Mouse (Mus musculus) kidney, adult 2 months (tissue): ENCODE results near the gene Fkbp6. TPM values are rescaled to one million over a fixed set of nuclear protein-coding genes. Genes with fewer than 3 reads are reported as not detected.

Experiments
- DNase-seq: peaks from one replicate; pipeline ENCODE4 v3.0.0; 2021
- H3K27ac ChIP-seq: fragments of 200-500 bp; 2 replicates; pipeline ENCODE4 v1.5.1; 2012; ENCODE audit warnings: low read depth, low read length, control low read depth, inconsistent platforms; ENCODE audit not compliant: insufficient read depth
- H3K27me3 ChIP-seq: fragments of 200-500 bp; replicated peaks from 2 replicates; pipeline ENCODE4 v1.6.1; 2012; ENCODE audit warnings: mild to moderate bottlenecking, moderate library complexity, low read length, inconsistent platforms; ENCODE audit not compliant: control insufficient read depth, insufficient read depth
- H3K36me3 ChIP-seq: fragments of 200-500 bp; 2 replicates; pipeline ENCODE4 v1.6.1; 2012; ENCODE audit warnings: mild to moderate bottlenecking, moderate library complexity, low read length, inconsistent platforms; ENCODE audit not compliant: control insufficient read depth, insufficient read depth
- H3K4me1 ChIP-seq: fragments of 200-500 bp; 2 replicates; pipeline ENCODE4 v1.6.1; 2011; ENCODE audit warnings: low read length; ENCODE audit not compliant: control insufficient read depth, insufficient read depth
- H3K4me3 ChIP-seq: fragments of 200-500 bp; 2 replicates; pipeline ENCODE4 v1.5.1; 2011; ENCODE audit warnings: mild to moderate bottlenecking, low read depth, low read length, control low read depth; ENCODE audit not compliant: insufficient read depth
- CTCF ChIP-seq: fragments of 200-500 bp; conservative IDR thresholded peaks from 2 replicates; pipeline ENCODE4 v1.5.1; 2011; ENCODE audit warnings: low read depth, mild to moderate bottlenecking, control low read depth, low read length, moderate library complexity, mixed read lengths; ENCODE audit not compliant: insufficient read depth, insufficient read length
- POLR2A ChIP-seq: fragments of 200-500 bp; IDR thresholded peaks from one replicate; pipeline ENCODE4 v1.6.1; 2011; ENCODE audit warnings: low read depth, low read length, control low read depth
- WGBS: fragments of 180-500 bp; shearing (Covaris S2); methylation state at CpG from one replicate; pipeline ENCODE4 v1.1.7; 2018; 5-methylcytosine and 5-hydroxymethylcytosine counted together
- polyA plus RNA-seq: library from polyadenylated mRNA; depleted of rRNA; stranded (reverse); fragments of >200 nt; gene quantifications from 2 replicates; pipeline ENCODE4 v1.2.3, GENCODE M21; 2012

Gene Fkbp6
- polyA plus RNA-seq, 1 experiment, result 0.08 TPM

DNA sequence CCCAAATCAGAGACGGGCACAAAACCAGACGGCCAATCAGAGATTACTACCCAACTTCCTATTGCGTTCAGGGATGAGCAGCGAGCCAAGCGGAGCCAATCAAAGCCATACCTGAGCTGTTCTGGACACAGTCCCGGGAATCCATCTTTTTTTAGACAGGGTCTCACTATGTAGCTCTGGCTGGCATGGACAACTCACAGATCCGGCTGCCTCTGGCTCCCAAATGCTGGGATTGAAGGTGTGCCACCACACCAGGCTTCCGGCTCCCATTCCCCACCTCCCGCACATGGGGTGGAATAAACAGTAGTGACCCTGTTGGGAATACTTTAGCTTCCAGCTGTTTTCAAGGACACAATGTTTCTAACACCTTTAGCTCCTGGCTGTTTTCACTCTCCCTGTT, 69.6 kb downstream of the Fkbp6 start:
- H3K36me3 ChIP-seq, result no peaks in the 10 kb centered on the region
- TF ChIP-seq CTCF (no peak), POLR2A (no peak)
- H3K4me1 ChIP-seq, result no peaks in the 10 kb centered on the region
- H3K27me3 ChIP-seq, result no peaks in the 10 kb centered on the region
- no peak for DNase-seq
- 76% methylated on average over 9 of the region's 9 CpGs for WGBS
- H3K4me3 ChIP-seq, result no peak overlapping the region
- no peak overlapping the region for H3K27ac ChIP-seq

DNA sequence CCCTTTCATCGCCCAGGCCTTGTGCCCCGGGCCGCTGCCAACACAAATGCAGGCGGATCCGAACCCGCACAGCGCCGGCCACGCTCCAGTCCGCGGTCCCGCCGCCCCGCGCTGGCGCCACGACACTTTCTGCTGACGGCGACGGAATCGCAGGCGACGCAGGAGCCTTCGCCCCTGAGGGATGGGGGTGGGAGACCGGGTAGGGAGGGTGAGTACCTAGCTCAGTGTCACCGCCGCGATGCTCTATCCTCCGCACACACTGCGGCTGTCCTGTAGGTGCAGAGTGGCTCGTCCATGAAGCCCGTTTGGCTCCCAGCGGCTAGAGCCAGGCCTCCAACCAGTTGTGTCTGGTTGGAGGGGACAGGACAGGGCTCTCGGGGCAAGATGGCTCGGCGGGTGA, 73.2 kb downstream of the Fkbp6 start:
- no peaks in the 10 kb centered on the region for H3K36me3 ChIP-seq
- TF ChIP-seq CTCF (no peak), POLR2A (no peak)
- DNase-seq, result no peak
- H3K4me1 ChIP-seq, result no peaks in the 10 kb centered on the region
- no peaks in the 10 kb centered on the region for H3K27me3 ChIP-seq
- H3K4me3 ChIP-seq, result no peak overlapping the region
- H3K27ac ChIP-seq, result no peak overlapping the region
- WGBS, result 18% methylated on average over 36 of the region's 36 CpGs

DNA sequence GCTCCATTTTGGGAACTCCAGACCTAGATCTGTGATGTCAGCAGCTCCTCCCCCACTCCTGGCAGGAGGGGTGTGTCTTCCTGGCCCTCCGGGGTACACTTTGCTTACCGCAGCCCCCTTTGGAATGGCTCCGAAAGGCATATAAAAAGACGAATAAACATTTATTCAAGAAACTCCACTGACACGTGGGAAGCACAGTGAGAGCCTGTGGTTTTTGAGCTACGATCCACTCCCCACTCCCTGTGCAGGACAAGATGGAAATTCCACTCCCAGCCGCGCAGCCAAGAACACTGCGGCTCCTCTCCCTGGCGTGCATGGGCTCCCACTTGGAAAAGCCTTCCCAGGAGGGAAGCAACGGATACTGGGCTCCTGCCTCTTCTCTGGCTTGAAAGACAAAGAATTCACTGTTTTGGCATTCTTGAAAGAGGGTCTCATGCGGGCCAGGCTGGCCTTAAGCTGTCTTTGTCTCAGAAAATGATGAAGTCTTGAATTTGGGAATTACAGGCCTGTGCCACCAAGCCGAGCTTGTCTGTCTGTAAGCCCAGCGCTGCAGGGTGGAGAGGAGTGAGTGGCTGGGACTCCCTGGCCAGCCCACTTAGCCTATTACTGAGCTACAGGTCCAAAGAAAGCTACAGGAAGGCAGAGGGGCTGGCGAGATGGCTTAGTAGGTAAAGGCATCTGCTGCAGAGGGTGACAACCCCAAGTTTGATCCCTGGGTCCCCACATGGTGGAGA, 75.0 kb downstream of the Fkbp6 start:
- no peak for DNase-seq
- H3K27ac ChIP-seq, result no peak overlapping the region
- 49% methylated on average over 15 of the region's 15 CpGs for WGBS
- no peak for TF ChIP-seq CTCF
- H3K27me3 ChIP-seq, result no peaks in the 10 kb centered on the region
- no peak overlapping the region for H3K4me3 ChIP-seq
- H3K36me3 ChIP-seq, result no peaks in the 10 kb centered on the region
- H3K4me1 ChIP-seq, result no peaks in the 10 kb centered on the region

DNA sequence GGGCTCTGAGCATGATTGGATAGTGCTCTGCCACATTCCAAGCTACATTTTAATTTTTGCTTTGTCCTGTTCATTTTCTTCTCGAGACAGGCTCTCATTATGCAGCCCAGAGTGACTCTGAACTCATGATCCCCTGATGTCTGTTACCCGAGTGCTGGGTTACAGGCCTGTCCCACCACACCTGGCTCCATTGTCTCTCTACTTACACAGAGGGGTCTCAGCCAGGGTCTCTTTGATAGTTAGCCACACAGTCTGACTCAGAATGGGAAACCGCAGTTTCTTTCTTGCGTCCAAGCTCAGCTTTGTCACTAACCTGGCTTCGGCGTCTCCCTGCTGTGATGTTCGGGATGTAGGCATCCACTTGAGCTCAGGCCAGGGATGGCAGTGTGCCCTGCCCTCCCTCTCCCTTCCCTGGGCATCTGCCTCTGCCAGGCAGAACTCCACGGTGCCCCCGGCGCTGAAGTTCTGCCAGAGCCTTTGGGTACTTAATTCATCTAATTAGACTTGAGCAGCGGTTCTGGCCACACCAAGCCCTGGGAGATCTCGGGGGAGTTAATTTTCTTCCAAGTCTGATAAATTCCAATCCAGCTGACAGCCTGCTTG, 78.2 kb downstream of the Fkbp6 start:
- Histone ChIP-seq H3K36me3 (no peaks in the 10 kb centered on the region), H3K4me3 (no peak overlapping the region), H3K27ac (no peak overlapping the region), H3K27me3 (no peaks in the 10 kb centered on the region), H3K4me1 (no peaks in the 10 kb centered on the region)
- DNase-seq, result no peak
- WGBS, result 68% methylated on average over 12 of the region's 12 CpGs
- TF ChIP-seq CTCF (no peak), POLR2A (no peak)

DNA sequence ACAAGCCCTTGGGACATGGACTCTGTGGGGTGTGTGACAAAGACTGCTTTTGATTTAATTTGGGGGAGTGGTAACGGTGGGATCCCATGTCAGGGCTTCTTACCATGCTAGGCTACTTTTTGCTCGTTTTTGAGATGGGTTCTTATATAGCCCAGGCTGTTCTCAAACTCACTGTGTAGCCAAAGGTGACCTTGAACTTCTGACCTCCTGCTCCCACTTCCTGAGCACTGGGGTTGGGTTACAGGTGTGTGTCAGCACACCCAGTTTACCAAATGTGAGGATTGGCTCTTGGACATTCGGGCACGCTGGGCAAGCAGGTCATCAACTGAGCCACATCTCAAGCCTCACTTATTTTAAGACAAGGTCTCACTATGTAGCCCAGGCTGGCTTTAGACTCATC, 79.5 kb downstream of the Fkbp6 start:
- Histone ChIP-seq H3K4me3 (no peak overlapping the region), H3K27me3 (no peaks in the 10 kb centered on the region), H3K4me1 (no peaks in the 10 kb centered on the region), H3K36me3 (no peaks in the 10 kb centered on the region), H3K27ac (no peak overlapping the region)
- TF ChIP-seq CTCF (no peak), POLR2A (no peak)
- no peak for DNase-seq
- 70% methylated on average over 4 of the region's 4 CpGs for WGBS

DNA sequence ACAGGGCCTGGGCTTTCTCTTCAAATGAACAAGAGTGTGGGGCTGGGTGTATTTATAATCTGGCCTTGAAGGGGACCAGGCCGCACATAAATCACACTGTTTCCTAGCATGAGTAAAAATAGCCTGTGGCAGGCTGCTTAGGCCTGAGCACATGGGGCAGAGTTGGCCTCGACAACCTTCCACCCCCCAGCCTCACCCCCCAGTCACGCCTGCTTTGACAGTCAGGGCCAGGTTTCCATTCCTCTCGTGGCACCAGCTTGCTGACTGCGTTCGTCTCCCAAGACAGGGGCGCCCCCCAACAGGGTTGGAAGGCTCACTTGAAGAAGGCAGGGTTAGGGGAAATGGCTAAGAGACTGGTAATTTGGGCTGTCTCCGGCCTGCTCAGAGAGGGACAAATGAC, 80.4 kb downstream of the Fkbp6 start:
- TF ChIP-seq POLR2A (no peak), CTCF (no peak)
- Histone ChIP-seq H3K36me3 (no peaks in the 10 kb centered on the region), H3K27me3 (no peaks in the 10 kb centered on the region), H3K4me1 (no peaks in the 10 kb centered on the region), H3K27ac (no peak overlapping the region), H3K4me3 (no peak overlapping the region)
- DNase-seq, result no peak
- 57% methylated on average over 8 of the region's 8 CpGs for WGBS

DNA sequence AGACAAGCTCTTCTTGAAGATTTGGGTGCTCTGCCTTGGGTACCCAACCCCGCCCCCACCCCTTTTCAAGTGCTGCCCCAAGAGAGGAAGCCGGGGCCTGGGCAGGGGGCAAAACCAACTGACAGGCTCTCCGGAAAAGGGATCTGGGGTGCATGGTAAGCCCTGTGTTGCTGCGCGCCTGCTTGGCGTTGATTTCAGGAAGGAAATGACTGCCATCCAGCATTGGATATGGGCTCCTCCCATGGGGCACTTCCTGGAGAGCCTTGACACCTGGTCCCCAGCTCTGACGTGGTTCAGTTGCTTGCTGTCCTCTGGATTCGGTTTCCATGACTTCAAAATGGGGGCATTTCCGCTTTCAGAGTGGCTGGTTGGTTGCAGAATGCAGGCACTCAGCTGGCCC, 85.3 kb downstream of the Fkbp6 start:
- no peaks in the 10 kb centered on the region for H3K27me3 ChIP-seq
- DNase-seq, result peak; percentile 19
- H3K4me1 ChIP-seq, result no peaks in the 10 kb centered on the region
- H3K27ac ChIP-seq, result no peak overlapping the region
- 40% methylated on average over 9 of the region's 9 CpGs for WGBS
- no peaks in the 10 kb centered on the region for H3K36me3 ChIP-seq
- H3K4me3 ChIP-seq, result no peak overlapping the region
- TF ChIP-seq CTCF, result no peak
- no peak for TF ChIP-seq POLR2A
